8 mouse cellular contexts compared by ENCODE assay signal in the genomic region with DNA sequence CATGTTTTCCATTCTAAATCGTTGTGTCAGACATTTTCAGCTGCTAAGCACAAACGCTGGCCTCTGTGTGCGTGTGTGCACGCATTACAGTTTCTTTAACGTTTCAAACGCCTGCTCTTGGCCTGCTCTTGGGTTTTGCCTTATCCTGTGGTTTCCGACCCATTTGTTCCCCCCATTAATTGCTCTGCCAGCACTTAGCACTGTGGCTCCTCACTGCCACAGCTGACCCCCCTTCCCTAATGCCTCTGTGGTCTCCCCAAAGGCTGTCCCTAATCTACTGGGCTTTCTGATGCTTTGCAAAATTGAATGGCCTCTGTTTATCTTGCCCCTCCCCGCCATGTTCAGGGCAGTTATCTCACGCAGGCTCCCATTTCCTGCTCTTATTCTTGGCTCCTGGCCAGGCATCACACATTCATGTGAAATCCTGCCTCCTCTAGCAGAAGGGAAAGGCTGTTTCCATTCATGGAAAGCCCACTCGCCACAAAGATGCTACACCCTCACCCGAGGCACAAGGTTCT.
DNase-seq lines count a peak whose midpoint lies in the region; ATAC-seq and TF ChIP-seq lines count a peak whose summit lies in the region.

No protein-coding gene starts in this region.

- peak; percentile 53 for DNase-seq in hindbrain, embryonic 11.5 days (ENCODE audit: low spot score)
- DNase-seq in layer of hippocampus, adult 2 months (ENCODE audit: low spot score in 2 of 2) = no peak
- DNase-seq in left cerebral cortex, postnatal 25 days (ENCODE audit: low spot score in 2 of 2) = no peak

- TF ChIP-seq CTCF in layer of hippocampus, adult 2 months (conservative IDR thresholded peaks at IDR 0.05) = no peak

- no peak overlapping the region for H3K4me3 ChIP-seq in forebrain, embryonic 12.5 days (replicated peaks)
- H3K4me3 ChIP-seq in hindbrain, embryonic 11.5 days (ENCODE audit: low read depth, low read length) = no peak overlapping the region
- no peak overlapping the region for H3K4me3 ChIP-seq in limb, embryonic 13.5 days
- no peak overlapping the region for H3K4me3 ChIP-seq in midbrain, embryonic 15.5 days
- no peak overlapping the region for H3K4me3 ChIP-seq in layer of hippocampus, adult 2 months

- no peaks in the 10 kb centered on the region for H3K36me3 ChIP-seq in forebrain, embryonic 12.5 days (replicated peaks)
- no peaks in the 10 kb centered on the region for H3K36me3 ChIP-seq in hindbrain, embryonic 11.5 days (ENCODE audit: control insufficient read depth, insufficient read depth, low read length)
- H3K36me3 ChIP-seq in limb, embryonic 13.5 days = no peaks in the 10 kb centered on the region
- no peaks in the 10 kb centered on the region for H3K36me3 ChIP-seq in midbrain, embryonic 15.5 days (replicated peaks)

- H3K9me3 ChIP-seq in forebrain, embryonic 12.5 days = no peaks in the 10 kb centered on the region
- H3K9me3 ChIP-seq in hindbrain, embryonic 11.5 days (ENCODE audit: control insufficient read depth, low read length) = no peaks in the 10 kb centered on the region
- H3K9me3 ChIP-seq in limb, embryonic 13.5 days = no peaks in the 10 kb centered on the region
- no peaks in the 10 kb centered on the region for H3K9me3 ChIP-seq in midbrain, embryonic 15.5 days

- H3K9ac ChIP-seq in forebrain, embryonic 12.5 days = no peak overlapping the region
- H3K9ac ChIP-seq in hindbrain, embryonic 11.5 days (ENCODE audit: low read depth, low read length) = no peak overlapping the region
- no peak overlapping the region; the same call in 1 of the 2 replicates for H3K9ac ChIP-seq in limb, embryonic 13.5 days
- H3K9ac ChIP-seq in midbrain, embryonic 15.5 days = no peak overlapping the region

- no peaks in the 10 kb centered on the region for H3K27me3 ChIP-seq in forebrain, embryonic 12.5 days
- H3K27me3 ChIP-seq in hindbrain, embryonic 11.5 days (ENCODE audit: control insufficient read depth, insufficient read depth, low read length) = no peaks in the 10 kb centered on the region
- H3K27me3 ChIP-seq in limb, embryonic 13.5 days = no peaks in the 10 kb centered on the region
- no peaks in the 10 kb centered on the region for H3K27me3 ChIP-seq in midbrain, embryonic 15.5 days (replicated peaks)

- no peak overlapping the region for H3K4me2 ChIP-seq in forebrain, embryonic 12.5 days
- no peak overlapping the region for H3K4me2 ChIP-seq in hindbrain, embryonic 11.5 days (replicated peaks; ENCODE audit: low read depth, low read length)
- peak overlapping the region; percentile 43 for H3K4me2 ChIP-seq in limb, embryonic 13.5 days (replicated peaks)
- no peak overlapping the region for H3K4me2 ChIP-seq in midbrain, embryonic 15.5 days

- peak overlapping the region; percentile 53; the same call in 1 of the 2 replicates for H3K27ac ChIP-seq in forebrain, embryonic 12.5 days
- H3K27ac ChIP-seq in hindbrain, embryonic 11.5 days (ENCODE audit: low read depth, low read length) = no peak overlapping the region
- peak overlapping the region; percentile 79 for H3K27ac ChIP-seq in limb, embryonic 13.5 days
- H3K27ac ChIP-seq in midbrain, embryonic 15.5 days = no peak overlapping the region
- H3K27ac ChIP-seq in layer of hippocampus, adult 2 months = no peak overlapping the region

- ATAC-seq in common myeloid progenitor, adult 5-6 weeks (replicated peaks; ENCODE audit: low read depth, poor library complexity, severe bottlenecking) = peak; percentile 94
- peak; percentile 27; the same call in 1 of the 2 replicates for ATAC-seq in forebrain, embryonic 12.5 days (ENCODE audit: low FRiP score)
- no peak for ATAC-seq in hindbrain, embryonic 11.5 days (ENCODE audit: low FRiP score)
- peak; percentile 82 for ATAC-seq in limb, embryonic 13.5 days (ENCODE audit: low FRiP score, low read depth)
- peak; percentile 45; the same call in 1 of the 2 replicates for ATAC-seq in midbrain, embryonic 15.5 days (replicated peaks)
- ATAC-seq in CD4-positive, CD25-positive, alpha-beta regulatory T cell, adult 4 months = no peak

- WGBS in forebrain, embryonic 12.5 days = 58% methylated on average over 11 of the region's 11 CpGs
- WGBS in hindbrain, embryonic 11.5 days = 58% methylated on average over 11 of the region's 11 CpGs
- WGBS in limb, embryonic 13.5 days = 14% methylated on average over 11 of the region's 11 CpGs
- WGBS in midbrain, embryonic 15.5 days = 34% methylated on average over 11 of the region's 11 CpGs

- peaks cover 15% of the 10 kb centered on the region for H3K4me1 ChIP-seq in forebrain, embryonic 12.5 days
- no peaks in the 10 kb centered on the region for H3K4me1 ChIP-seq in hindbrain, embryonic 11.5 days (replicated peaks; ENCODE audit: control insufficient read depth, insufficient read depth, low read length)
- H3K4me1 ChIP-seq in limb, embryonic 13.5 days = peaks cover 52% of the 10 kb centered on the region
- H3K4me1 ChIP-seq in midbrain, embryonic 15.5 days = 0 out of 2 replicates have a peak, but pooled peaks cover 5% of the 10 kb centered on the region

- intact Hi-C loops in left cerebral cortex, postnatal 25 days (cut with DNase I) = no loop called here

Comparison
In these comparisons a context has a peak if more than half of its experiments do, and no peak if none do; other contexts are left out.
1. ATAC-seq: peak in common myeloid progenitor, adult 5-6 weeks (single experiment), forebrain, embryonic 12.5 days (single experiment), limb, embryonic 13.5 days (single experiment) and midbrain, embryonic 15.5 days (single experiment); none in hindbrain, embryonic 11.5 days (single experiment) and CD4-positive, CD25-positive, alpha-beta regulatory T cell, adult 4 months (single experiment).
2. H3K27ac ChIP-seq: peak in forebrain, embryonic 12.5 days (single experiment) and limb, embryonic 13.5 days (single experiment); none in hindbrain, embryonic 11.5 days (single experiment), midbrain, embryonic 15.5 days (single experiment) and layer of hippocampus, adult 2 months (single experiment).